Mouse (Mus musculus) CH12F3 (cell line): ENCODE measurements around the gene Yipf1.
"Not testable (repeated sequence)": the region's sequence is repeated elsewhere in the genome, so short reads cannot be mapped to it uniquely, and the experiment has no call there.

Experiments
- in situ Hi-C: fragments of 300-500 bp; cut with MboI; formaldehyde crosslinking; loops from 2 replicates; pipeline ENCODE4 v1.14.3; 2020; ENCODE audit warnings: low sequenced_read_pairs

Gene Yipf1

GRCm38 (mm10) chr4:107366408-107366807 is 52.2 kb downstream of the Yipf1 start:
- in situ Hi-C loops: not testable (repeated sequence)

- in situ Hi-C loops: no loop called here
These were observed 53.6 kb downstream of the Yipf1 start, which contains the start of gene Ndc1 for GRCm38 (mm10) chr4:107367567-107368314. Gene Ndc1 (plus strand): TSS chr4:107367784.

GRCm38 (mm10) chr4:107372304-107372703 is 58.1 kb downstream of the Yipf1 start:
- in situ Hi-C loops: no loop called here

- in situ Hi-C loops: no loop called here
These were observed 60.5 kb downstream of the Yipf1 start for GRCm38 (mm10) chr4:107374677-107375076.

- in situ Hi-C loops: no loop called here
These were observed 64.8 kb downstream of the Yipf1 start for GRCm38 (mm10) chr4:107378954-107379353.

- in situ Hi-C loops: no loop called here
These were observed 66.7 kb downstream of the Yipf1 start for GRCm38 (mm10) chr4:107380871-107381270.

- in situ Hi-C loops: no loop called here
These were observed 72.9 kb downstream of the Yipf1 start for GRCm38 (mm10) chr4:107387038-107387437.

- in situ Hi-C loops: no loop called here
These were observed 73.3 kb downstream of the Yipf1 start for GRCm38 (mm10) chr4:107387465-107387864.

- in situ Hi-C loops: no loop called here
These were observed 74.1 kb downstream of the Yipf1 start for GRCm38 (mm10) chr4:107388291-107388690.

- in situ Hi-C loops: no loop called here
These were observed 75.2 kb downstream of the Yipf1 start for GRCm38 (mm10) chr4:107389345-107389744.

- in situ Hi-C loops: no loop called here
These were observed 79.6 kb downstream of the Yipf1 start for GRCm38 (mm10) chr4:107393771-107394170.
